Mouse (Mus musculus): ENCODE results near the gene Atp8b2. TPM values are rescaled to one million over a fixed set of nuclear protein-coding genes. Genes with fewer than 3 reads are reported as not detected.

Atp8b2 gene
- 58.6 and 75.2 TPM in 2 replicates for polyA plus RNA-seq (2012; rRNA removed)

DNA sequence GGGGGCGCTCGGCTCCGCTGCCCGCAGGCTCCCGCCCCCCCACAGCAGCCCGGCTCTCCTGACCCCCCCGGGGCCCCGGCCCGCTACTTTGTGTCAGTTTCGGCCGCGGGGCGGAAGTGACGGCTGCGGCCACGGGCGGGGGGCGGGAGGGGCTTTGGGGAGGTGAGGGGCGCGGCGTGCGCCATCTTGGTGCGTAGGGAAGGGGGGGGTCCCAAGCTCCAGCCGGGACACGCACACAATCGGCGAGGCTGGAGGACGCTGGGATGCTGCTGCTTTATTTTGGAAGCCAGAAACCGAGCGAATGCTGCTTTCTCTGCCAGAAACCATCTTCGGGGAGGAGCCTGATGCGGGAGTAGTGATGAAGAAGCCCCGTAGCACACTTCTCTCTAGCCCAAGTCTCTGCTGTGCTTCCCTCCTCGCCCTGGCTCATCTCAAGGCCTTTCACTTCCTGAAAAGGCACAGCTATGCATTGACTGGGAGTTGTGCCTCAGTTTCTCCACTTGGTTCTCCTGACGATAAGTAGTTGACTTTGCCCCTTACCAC is at the start of gene Atp8b2:
Atp8b2 (minus strand) TSS at position 288 of the 543 bp plus-strand sequence.

DNA sequence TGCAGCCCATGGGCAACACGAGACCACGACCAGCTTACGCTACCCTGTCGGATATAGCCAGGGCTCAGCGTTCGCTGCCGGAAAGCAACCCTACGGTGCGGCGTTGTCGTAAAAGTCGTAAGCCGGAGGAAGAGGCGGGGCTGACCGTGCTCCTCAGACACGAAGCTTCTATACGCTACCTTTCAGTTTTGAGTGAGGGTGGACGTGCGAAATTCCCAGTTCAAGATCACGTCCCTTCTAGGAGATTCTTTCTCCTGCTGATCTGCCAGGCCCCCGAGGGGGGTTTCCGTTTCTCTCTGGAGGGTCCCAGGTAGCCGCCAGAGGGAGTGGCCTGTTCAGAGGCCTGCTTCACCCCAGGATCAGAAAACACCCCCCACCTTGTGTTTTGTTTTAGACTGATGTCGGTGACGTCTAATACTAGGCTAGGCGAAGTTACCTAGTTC is 35.3 kb upstream of the Atp8b2 start, which contains the start of gene Hax1:
Hax1 (minus strand) TSS at position 169 of the 443 bp plus-strand sequence.

DNA sequence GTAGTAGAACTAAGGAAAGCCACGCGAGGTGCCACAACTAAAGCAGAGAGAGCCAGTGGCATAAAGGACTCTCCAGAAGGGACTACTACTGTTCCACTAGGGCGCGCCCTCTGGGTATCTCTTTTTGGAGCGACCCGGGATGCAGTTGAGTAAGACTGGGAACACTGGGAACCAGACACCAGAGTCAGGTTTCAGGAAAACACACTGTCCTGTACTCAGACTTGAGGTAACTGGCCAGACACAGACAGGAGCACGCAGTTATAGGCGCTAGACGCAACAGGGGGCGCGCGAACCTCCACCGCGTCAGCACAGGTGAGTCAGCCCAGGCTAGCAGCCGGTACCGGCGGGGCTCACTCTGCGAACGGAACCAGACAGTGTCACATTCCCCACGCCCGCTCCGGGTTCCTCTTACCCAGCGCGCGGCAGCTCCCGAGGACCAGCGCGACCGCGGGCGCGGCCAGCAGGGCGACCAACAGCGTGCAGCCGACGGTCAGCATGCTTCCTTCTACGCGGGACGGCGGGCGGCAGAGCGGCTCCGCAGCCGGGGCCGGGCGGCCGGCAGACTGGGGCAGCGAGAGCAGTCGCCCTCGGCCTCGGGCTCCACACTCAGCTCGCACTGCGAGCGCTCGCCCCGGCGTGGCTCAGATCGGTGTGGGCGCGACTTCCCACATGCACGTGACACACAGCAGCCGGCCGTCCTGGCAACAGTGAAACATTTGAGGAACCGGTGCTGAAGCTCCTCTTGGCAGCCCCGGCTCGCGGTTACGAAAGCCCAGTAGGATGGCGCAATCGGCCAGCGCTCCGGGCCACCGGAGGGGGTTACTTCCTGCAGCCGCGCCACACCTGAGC is 50.5 kb downstream of the Atp8b2 start, which contains the start of gene Il6ra:
Il6ra (minus strand) TSS at position 654 of the 849 bp plus-strand sequence.

Other genes starting within 250 kb of the Atp8b2 start
- 66.3 and 69.5 TPM in 2 replicates for gene Adar, start 248.5 kb downstream of the Atp8b2 start, polyA plus RNA-seq (2012; rRNA removed)
- 34.8 and 38.8 TPM in 2 replicates for gene Chrnb2, start 198.9 kb downstream of the Atp8b2 start, polyA plus RNA-seq (2012; rRNA removed)
- 56.7 and 57.9 TPM in 2 replicates for gene Ube2q1, start 189.9 kb downstream of the Atp8b2 start, polyA plus RNA-seq (2012; rRNA removed)
- gene She, start 132.1 kb downstream of the Atp8b2 start, polyA plus RNA-seq (2012; rRNA removed), result 1.3 and 1.5 TPM in 2 replicates
- gene Il6ra, start 50.3 kb downstream of the Atp8b2 start, polyA plus RNA-seq (2012; rRNA removed), result 0.58 and 0.64 TPM in 2 replicates
- gene Hax1, start 35.3 kb upstream of the Atp8b2 start, polyA plus RNA-seq (2012; rRNA removed), result 131 and 137 TPM in 2 replicates
- gene 4933434E20Rik, start 88.1 kb upstream of the Atp8b2 start, polyA plus RNA-seq (2012; rRNA removed), result 91.8 and 99.7 TPM in 2 replicates
- 152 and 168 TPM in 2 replicates for gene Ubap2l, start 89.1 kb upstream of the Atp8b2 start, polyA plus RNA-seq (2012; rRNA removed)
- gene Tpm3, start 109.1 kb upstream of the Atp8b2 start, polyA plus RNA-seq (2012; rRNA removed), result 224 and 236 TPM in 2 replicates
- gene Nup210l, start 140.6 kb upstream of the Atp8b2 start, polyA plus RNA-seq (2012; rRNA removed), result 2.0 and 2.5 TPM in 2 replicates

Data from central nervous system, embryonic 14 days (tissue).